Comparison of ENCODE assay signal across 30 mouse cellular contexts in genomic region chr9:76312221-76312620, GRCm38 (mm10). TPM values are rescaled to one million over a fixed set of nuclear protein-coding genes. Genes with fewer than 3 reads are reported as not detected.
"Had no signal": no experiment of that assay in that cellular context is flagged by ENCODE, and none has a peak within 500 bp of the region (broad histone marks: within the 10 kb centered on the region; RNA-seq: fewer than 3 reads in every experiment).

No protein-coding gene starts in this region.

- H3K4me1 ChIP-seq: embryonic facial prominence, embryonic 10.5 days; embryonic facial prominence, embryonic 12.5 days; embryonic facial prominence, embryonic 13.5 days; embryonic facial prominence, embryonic 15.5 days; forebrain, embryonic 10.5 days; forebrain, embryonic 12.5 days; forebrain, embryonic 13.5 days; forebrain, embryonic 15.5 days; heart, embryonic 10.5 days had no signal

- H3K9me3 ChIP-seq: embryonic facial prominence, embryonic 10.5 days; embryonic facial prominence, embryonic 12.5 days; embryonic facial prominence, embryonic 13.5 days; embryonic facial prominence, embryonic 15.5 days; forebrain, embryonic 10.5 days; forebrain, embryonic 12.5 days; forebrain, embryonic 13.5 days; forebrain, embryonic 15.5 days; heart, embryonic 10.5 days had no signal

- H3K36me3 ChIP-seq: embryonic facial prominence, embryonic 10.5 days; embryonic facial prominence, embryonic 12.5 days; embryonic facial prominence, embryonic 13.5 days; embryonic facial prominence, embryonic 15.5 days; forebrain, embryonic 10.5 days; forebrain, embryonic 12.5 days; forebrain, embryonic 15.5 days; heart, embryonic 10.5 days had no signal

- DNase-seq: cerebellum, adult 9-11 months; cerebellum, postnatal 10 days; cerebellum, postnatal 14 days; cerebellum, postnatal 25 days; cerebellum, postnatal 36 days; embryo, embryonic 11 days; forebrain, postnatal 0 days; gastrocnemius, adult 2 months; gastrocnemius, postnatal 10 days; gastrocnemius, postnatal 14 days; gastrocnemius, postnatal 25 days; gastrocnemius, postnatal 36 days; heart, adult 11 months; heart, adult 18-20 months; heart, adult 2 months had no signal

- H3K4me3 ChIP-seq: embryonic facial prominence, embryonic 10.5 days; embryonic facial prominence, embryonic 12.5 days; embryonic facial prominence, embryonic 13.5 days; embryonic facial prominence, embryonic 15.5 days; erythroblast, embryonic 14.5 days; forebrain, embryonic 10.5 days; forebrain, embryonic 12.5 days; forebrain, embryonic 13.5 days; forebrain, embryonic 15.5 days; gastrocnemius, adult 2 months; heart, adult 2 months; heart, embryonic 10.5 days had no signal

- H3K27me3 ChIP-seq: embryonic facial prominence, embryonic 12.5 days; embryonic facial prominence, embryonic 13.5 days; embryonic facial prominence, embryonic 15.5 days; forebrain, embryonic 12.5 days; forebrain, embryonic 13.5 days; forebrain, embryonic 15.5 days had no signal

RNA-seq across cellular contexts. Expression of gene Hcrtr2, which starts 11.4 kb away (rescaled TPM):
- total RNA-seq: common myeloid progenitor, adult 5-6 weeks; gastrocnemius, adult 18-20 months; gastrocnemius, adult 2 months; gastrocnemius, postnatal 10 days; gastrocnemius, postnatal 14 days; gastrocnemius, postnatal 25 days; gastrocnemius, postnatal 36 days; gastrocnemius, postnatal 4 days; granulocyte monocyte progenitor cell, adult 5-6 weeks; heart, adult 18-20 months; heart, adult 2 months; heart, adult 8-10 months had no signal
